Mouse (Mus musculus) adrenal gland, adult 10 weeks (tissue): Measurements from ENCODE around the gene Traf3ip2. TPM values are rescaled to one million over a fixed set of nuclear protein-coding genes. Genes with fewer than 3 reads are reported as not detected.

Experiments used
- polyA plus RNA-seq: library from polyadenylated mRNA; stranded (reverse); fragments of 350-450 nt; fragmentation: Illumina TruSeq; extraction: RNeasy Lipid Tissue Mini Kit (QIAGEN cat#74804); gene quantifications from one replicate; pipeline ENCODE4 v1.2.3, GENCODE M21; 2014; ENCODE audit warnings: low read depth, low replicate concordance

Gene Traf3ip2
- polyA plus RNA-seq = 12.2 TPM

DNA sequence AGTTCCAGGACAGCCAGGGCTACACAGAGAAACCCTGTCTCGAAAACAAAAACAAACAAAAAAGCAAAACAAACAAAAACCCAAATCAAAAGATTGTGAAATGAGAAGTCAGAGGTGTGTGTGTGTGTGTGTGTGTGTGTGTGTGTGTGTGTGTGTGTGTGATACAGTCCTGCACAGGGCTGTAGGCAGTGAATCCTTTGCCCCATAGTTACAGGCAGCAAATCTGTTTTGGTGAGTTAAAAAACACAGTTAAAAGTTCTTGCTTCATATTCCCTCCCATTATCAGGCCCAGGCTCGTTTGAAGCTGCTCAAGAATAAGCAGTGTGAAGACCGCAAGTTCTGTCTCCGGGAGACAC is at the start of gene Traf3ip2:
TSS of gene Traf3ip2 (plus strand) at position 302 of the 356 bp plus-strand sequence.

Other genes starting within 250 kb of the Traf3ip2 start
- gene Fyn, start 244.1 kb upstream of the Traf3ip2 start, polyA plus RNA-seq = 44.1 TPM
- 49.5 TPM for gene Rev3l, start 119.2 kb downstream of the Traf3ip2 start, polyA plus RNA-seq